Mouse (Mus musculus) c-Kit-negative CD71-positive TER-119-positive erythroid progenitor cells, embryonic 14.5 days (primary cell): ENCODE measurements around the gene Usf1.
A peak's percentile ranks its signal among the peaks of the same experiment; 100 is the strongest.

Experiments used
- DNase-seq: peaks from one replicate; pipeline ENCODE4 v3.0.0-alpha.2; 2013; ENCODE audit warnings: low read depth, low spot score

Gene Usf1

DNA sequence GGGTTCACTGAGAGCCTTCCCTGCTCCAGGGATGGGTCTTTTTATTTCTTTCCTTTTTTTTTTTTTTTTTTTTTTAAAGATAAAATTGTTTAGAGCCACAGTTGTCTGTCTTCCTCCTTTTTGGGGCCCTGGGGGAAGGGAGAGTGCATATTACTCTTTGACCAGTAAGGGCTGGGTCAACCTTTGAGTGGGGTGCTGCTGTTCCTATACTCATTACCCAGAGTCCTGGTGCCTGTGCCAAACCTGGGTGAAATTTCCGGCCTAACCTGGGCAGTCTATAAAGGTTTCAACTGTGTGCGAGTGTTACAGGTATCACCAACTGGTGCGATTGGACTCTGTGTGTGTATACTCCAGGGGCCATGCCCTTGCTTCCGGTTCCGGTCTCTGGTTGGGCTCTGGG lies 7.5 kb downstream of the Usf1 start, which contains the start of gene Tstd1:
Tstd1 (plus strand) TSS at position 213 of the 400 bp plus-strand sequence.
- no peak for DNase-seq

DNA sequence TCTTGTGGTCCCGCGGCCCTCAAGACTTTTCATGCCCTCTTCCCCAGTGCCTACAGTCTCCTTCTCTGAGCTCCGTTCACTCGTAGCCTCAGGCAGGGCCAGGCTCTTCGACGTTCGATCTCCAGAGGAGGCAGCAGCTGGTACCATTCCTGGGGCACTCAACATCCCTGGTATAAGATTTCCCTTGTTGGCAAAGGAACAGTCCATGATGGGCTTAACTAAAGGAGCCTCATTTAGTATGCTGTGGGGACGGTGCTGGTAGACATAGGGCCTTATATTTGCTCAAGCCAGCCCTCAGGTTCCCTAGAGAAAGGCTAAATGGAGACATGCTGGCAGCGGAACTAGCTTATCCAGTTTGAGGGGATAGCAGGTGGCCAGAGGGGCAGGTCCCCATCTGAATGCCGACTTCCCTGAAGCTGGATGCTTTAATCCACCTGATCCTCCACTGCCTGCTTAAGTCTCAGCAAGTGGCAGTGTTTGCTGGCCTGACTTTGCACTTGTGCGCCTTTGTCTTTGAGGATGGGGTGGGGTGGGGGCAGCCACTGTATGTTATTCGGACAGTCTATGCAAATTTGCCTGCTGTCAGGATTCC lies 8.3 kb downstream of the Usf1 start:
- DNase-seq: no peak

DNA sequence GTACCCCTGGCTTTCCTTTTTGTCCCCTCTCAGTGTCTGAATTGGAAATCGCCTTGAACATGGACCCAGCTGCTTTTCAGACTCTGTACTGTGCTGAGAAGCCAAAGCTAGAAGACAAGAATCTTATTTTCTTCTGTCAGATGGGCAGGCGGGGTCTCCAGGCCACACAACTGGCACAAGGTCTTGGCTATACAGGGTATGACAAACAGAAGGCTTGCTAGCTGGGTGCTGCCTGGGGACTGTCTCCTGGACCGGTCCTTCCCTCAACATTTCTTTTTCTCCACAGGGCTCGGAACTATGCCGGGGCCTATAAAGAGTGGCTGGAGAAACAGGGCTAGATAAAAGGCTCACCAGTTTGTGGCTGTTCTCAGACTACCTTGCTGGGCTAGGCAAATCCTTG lies 8.8 kb downstream of the Usf1 start:
- no peak for DNase-seq

DNA sequence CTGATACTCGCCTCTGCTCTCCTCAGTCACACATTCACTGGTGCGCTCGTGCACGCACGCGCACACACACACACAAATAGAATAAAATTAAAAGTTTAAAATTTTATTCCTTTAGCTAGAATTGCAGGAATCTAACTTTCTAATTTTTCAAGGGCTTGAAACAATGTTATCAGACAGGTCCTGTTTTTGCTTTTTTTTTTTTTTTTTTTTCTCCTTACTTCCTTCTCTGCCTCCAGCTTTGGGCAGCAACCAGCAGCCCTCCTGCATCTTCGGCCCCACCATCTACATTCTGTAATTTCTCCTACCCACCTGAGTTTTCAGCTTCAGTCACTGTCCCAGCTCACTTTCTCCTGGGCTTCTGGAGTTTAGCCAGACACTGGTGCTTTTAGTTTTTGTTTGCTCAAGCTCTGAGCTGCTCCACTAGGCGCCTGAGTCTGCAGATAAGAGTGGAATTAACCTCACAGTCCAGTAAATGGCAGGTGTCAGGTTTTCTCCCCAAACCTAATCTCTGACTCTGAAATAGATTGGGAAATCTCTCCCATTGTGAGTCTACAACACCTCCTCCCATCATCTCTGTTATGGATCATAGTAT lies 11.5 kb downstream of the Usf1 start:
- DNase-seq: no peak

DNA sequence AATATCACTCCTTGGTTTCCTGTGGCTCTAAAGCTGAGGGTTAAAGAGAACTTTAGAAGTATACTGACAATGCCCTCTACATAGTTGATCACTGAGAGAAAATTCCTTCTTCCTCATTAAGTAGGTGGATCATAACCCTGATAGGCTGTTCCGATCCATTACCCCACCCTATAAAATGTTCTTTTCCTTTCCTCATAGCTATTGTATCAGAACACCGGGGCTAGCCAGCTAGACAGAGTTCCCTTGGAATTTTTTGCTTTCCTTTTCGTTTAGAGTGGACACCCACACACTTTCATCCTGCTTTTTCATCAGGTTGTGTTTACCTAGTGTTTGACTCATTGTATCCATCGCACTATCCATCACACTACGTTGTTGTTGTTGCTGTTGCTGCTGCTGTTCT lies 13.5 kb downstream of the Usf1 start:
- no peak for DNase-seq

DNA sequence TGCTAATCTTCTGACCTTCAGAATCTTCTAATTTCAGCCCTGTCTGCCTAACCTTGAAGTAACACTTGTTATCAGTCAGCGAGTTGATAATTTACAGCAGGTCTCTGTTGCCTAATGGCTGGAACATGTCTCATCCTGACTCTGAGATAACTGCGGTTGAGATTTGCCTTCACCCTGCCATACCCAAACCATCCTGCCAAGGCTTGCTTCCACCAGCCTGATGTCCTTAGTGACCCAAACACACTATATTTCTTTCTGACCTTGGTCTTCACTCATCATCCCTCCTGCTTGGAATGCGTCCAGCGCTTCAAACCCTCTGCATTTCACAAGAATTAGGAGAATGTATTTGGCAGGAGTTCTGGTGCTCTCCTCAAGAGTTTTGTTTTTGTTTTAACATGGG lies 14.0 kb downstream of the Usf1 start:
- no peak for DNase-seq

DNA sequence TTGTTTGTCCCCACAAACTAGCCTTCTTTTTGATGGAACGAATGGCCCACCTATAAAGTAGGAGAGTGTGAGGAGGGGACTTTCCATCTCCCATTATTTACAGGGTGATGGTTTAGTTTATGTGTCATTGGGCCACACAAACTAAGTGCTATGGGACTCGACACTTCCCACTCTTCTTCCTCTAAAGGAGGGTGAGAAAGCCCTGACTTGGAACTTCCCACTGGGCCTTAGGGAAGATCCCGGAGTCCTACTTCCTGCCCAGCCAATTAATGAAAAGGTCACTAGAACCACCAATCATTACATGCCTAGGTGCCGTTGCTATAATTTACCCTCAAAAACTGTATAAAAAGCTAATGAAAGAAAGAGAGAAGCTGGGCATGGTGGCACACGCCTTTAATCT lies 21.0 kb downstream of the Usf1 start:
- no peak for DNase-seq

DNA sequence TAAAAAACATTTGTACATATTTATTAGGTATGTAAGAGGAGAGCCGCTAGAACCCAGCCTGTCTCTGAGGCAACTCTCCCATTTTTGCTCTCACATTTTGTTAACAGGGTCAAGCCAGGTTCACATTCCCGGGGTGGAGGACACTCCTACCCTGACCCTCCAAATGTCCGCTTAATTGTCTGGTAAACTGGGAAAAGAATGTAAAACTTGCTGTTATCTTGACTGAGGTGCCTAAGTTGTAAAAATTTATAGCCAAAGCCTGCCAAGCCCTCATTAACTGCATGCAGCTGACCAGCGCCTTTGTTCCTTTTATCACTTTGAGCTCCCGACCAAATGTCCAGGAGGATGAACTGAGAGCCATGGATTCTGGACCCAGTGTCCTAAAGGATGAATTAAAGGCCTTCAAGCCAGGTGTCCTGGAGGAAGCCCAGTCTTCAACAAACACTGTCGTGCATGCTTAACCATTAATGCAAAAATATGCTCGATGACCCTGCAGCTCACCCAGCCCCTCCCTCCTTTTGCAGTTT lies 24.2 kb downstream of the Usf1 start:
- DNase-seq: no peak

DNA sequence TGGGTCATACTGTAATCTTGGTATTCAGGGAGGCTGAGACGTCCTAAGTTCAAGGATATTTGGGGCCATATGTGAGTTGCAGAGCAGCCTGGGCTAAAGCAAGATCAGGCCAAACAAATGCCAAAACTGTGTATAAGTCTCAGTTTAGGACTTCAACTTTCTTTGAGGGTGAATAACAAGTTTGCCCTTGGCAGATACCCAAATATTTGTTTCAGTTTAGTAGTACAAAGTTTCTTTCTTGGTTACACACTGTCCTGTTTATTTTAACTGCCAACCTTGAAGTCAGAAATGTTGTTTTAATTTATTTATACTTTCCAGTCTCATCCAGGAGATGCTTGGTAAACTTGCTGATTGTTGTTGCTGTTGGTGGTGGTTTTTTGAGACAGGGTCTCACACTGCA lies 24.9 kb downstream of the Usf1 start:
- DNase-seq: no peak

DNA sequence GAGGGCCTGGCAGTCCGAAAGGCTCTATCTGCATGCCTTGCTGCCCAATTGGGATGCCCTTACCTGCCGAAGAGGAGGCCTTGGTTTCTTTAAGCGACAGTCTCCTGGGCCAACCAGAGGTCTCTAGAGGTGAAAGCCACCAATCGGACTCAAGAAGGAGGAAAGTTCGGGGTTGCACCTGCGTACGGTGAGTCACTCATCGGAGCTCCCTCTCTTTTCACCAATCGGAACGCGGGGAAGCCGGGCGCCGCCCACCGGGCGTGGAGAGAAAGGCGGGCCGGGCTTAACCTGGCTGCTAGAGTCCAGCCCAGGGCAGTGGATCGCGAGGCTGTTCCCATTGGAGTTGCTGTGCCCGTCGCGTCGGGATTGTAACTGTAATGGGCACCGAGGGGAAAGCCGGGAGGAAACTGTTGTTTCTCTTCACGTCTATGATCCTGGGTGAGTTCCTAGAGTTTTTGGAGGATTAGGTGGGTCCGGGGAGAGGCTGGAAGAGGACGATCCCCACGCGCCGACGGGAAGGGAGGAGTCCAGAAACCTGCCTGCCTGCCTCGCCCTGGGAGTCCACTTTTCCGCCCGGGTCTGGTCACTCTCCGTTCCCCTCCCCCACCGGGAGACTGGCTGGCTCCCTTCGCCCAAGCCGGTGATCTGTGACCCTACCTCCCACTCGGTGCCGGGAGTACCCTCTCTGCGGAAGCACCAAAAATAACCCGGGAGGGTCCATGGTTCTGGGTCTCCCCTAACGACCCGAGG lies 26.3 kb downstream of the Usf1 start, which contains the start of gene F11r:
F11r (plus strand) TSS at position 272 of the 750 bp plus-strand sequence.
- DNase-seq: peak; percentile 4

DNA sequence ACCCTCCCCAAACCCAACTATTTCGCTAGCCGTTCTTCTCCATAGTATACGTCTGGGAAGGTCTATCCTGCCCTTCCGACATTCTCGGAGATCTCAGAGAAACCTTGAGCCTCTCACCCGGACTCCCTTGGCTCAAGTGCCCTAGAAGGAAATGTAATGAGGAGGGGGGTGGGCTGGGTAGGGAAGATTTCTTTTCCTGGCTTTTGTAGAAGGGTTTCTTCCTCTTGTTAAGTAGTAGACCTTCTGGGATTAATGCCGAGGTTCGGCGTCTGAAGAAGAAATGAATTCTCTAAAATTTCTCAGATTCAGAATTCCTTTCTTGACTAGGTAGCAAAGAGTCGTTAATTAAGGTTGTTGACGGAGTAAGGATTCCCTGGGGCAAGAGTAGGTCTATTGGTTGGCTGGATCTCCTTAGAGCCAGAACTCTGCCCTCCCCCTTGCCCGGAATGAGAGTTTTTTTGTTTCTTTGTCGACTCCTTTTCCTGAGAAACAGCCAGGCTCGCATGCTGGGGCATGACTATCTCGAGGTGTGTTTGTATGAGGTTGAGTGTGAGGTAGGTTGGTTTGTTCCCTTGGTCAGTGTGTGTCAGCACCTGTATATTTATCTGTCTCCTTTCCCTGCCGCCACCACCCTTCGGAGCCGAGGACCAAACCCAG lies 27.0 kb downstream of the Usf1 start:
- DNase-seq: no peak

DNA sequence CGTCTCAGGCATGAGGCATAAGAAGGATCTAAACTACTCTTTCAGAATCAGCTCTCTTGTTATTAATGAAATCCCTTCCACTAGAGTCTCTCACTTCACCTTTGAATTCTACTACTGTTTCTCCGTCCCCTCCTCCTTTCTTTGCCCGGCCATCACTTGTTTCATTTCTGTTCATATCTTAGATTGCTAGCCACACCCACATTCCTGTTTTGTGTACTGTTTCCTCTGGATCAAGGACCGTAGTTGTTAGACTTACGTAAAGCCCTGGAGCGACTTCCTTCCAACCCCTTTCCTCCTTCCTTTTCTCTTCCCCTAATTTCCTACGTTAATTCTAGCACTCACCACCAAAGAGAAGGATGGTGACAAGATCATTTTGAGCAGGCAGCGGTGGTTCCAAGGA lies 28.0 kb downstream of the Usf1 start:
- no peak for DNase-seq

DNA sequence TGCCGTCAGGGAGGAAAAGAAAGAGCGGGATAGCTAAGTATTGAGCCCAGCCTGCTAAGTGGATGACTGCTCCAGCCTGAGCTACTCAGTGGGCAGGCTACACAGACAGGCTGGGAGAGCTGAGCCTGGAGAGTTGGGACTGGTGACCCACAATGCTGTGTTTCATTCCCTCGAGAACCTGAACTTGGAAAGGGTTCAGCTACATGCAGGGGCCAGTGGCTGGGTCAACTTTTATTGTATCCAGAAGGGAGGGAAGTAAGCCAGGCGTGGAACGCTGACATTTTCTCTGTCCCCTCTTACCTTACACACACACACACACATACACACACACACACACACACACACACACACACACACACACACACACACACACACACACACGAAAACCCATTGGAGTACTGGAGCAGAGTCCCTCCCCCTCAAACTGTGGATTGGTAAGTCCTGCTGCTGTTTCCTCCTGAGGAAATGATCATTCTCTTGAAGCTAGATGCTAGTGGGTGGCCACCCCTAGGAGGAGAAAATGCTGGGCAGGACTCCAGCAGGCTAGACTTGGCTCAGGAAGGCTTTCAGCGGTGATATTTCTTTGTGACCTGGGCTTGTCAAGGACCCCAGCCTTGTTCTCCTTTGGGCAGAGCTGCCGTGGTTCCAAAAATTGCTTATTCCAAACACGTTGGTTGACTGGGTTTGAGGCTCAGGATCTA lies 29.1 kb downstream of the Usf1 start:
- no peak for DNase-seq

DNA sequence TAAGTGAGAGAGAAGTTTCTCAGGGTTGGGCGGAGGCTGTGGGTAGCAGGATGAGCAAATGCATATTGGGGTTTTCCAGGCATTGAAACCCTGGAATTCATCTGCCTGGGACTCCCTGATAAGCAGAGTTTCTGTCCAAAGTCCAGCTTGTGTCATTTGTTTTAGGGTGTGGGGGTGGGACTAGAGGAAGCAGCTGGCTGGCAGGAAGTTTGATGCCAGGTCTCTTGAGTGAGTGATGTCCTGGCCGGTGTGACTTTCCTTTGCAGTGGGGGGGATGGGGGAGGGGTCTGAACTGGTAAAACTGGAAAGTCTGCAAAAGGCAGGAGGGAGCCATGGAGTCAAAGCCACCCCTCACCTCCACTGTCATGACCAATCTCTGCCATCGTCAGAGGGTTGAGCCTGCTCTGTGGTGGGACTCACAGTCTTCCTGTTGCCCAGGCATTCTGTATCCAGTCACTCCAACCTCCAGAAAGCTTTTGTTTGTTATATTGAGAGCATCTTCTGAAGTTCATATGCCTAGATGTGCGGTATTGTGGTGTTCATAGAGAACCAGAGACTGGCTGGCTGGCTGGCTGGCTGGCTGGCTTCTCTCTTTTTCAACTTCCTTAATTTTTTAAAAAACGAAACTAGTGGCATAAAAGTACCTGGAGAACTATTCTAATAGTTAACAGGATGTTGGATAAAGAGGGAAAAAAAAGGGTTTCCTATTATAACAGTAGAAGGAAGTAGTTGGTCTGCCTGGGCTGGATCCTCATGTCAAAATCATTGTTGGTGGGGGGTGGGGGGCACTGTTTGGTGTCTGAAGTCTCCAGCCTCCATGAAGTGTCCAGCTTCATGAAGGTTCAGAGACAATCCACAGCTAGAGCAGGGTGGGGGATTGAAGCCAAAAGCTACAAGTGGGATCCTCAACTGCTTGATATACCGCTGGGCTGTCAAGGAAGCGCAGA lies 30.6 kb downstream of the Usf1 start:
- DNase-seq: no peak

DNA sequence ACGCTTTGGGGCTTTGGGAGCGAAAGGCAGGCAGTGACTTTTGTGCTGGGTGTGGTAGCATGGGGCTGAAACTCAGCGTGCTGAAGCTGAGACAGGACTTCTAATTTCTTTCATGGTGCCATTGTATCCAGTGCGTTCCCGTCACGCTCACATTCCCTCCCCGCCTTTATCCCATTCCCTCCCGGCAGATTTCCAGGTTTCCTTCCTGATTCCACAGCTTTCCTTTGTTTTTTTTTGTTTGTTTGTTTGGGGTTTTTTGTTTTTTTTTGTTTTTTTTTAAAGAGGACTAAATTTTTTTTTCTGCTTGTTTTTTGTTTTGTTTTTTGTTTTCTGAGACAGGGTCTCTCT lies 31.3 kb downstream of the Usf1 start:
- no peak for DNase-seq

DNA sequence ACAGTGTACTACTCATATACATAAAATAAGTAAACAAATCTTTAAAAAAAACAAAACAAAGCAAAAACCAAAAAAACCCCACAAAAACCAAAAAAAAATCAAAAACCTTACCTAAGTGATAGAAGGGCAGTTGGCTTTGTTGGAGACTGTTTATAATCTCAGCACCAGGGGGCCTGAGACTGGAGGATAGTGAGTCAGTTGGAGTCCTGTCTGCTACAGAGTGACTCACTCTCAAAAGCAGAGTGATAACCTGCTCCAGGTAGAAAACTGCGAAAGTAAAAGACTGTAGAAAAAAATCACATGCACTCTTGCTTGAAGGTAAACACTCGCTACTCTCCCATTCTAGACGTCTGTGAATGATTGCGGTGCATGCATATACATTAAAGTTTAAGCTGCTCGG lies 33.9 kb downstream of the Usf1 start:
- no peak for DNase-seq

DNA sequence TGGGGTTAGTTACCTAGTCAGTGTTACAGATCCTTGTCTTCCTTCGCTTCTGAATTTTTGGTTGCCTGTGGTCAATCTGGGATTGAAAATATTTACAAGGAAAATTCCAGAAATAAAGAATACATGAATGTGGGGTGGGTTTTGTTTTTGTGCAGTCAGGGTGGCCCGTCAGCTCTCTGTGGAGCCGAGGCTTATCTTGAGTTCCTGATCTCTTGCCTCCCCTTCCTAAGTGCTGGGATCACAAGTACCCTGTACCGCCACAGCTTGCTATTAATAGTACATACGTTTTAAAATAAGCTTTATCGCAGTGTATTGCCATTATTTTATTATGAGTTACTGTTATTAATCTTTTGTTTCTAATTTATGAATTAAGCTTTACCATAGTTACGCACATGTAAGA lies 35.7 kb downstream of the Usf1 start:
- no peak for DNase-seq

DNA sequence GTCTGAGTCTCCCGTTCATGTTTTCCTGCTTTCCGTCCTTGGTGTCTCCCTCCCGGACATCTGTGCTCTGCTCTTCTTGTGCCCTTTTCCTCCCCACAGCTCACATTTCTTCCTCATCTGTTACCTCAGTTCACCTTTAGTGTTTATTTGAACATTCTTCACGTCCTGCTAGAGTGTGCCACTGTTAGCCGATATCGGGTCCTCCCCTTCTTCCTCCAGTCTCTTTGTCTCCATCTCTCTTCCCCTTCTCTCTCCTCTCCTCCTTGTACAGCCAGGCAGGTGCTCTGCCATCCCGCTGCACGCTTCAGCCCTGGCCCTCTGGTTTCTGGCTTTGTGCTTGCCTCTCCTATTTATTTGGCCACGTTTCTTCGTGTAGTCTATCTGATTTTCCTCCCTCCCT lies 36.6 kb downstream of the Usf1 start:
- no peak for DNase-seq

DNA sequence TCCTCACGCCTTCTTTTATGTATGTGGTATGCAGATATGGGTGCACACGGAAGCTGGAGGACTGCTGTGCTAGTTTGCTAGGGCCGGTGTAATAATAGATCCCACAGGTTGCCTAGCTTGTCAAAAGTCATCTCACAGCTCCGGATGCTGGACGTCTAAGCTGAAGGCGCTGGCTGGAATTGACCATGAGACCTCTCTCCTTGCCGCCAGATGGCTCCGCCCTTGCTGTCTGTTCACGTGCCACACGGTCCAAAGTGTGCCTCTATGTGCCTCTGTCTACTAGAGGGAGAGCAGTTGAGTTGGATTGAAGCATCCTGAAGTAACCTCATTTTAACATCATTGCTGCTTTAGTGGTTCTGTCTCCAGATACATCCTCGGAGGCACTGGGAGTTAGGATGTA lies 38.9 kb downstream of the Usf1 start:
- DNase-seq: no peak

DNA sequence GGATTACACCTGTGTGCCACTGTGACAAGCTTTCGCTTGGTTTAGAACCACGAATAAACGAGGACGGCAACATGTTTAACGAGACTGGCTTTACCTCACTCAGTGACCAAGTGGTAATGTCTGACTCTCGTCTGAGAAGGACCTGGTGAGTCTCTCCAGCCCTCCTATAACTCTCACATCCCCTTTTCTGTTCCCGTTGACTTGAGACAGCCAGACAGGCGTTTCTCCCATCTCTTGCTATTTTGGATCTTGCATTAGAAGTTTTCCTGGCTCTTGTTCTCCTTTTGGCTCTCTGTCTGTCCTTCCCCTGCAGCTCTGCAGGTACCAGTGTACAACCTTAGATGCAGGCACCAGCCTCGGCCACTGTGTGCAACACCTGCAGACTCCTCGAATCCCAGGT lies 39.9 kb downstream of the Usf1 start:
- DNase-seq: no peak

DNA sequence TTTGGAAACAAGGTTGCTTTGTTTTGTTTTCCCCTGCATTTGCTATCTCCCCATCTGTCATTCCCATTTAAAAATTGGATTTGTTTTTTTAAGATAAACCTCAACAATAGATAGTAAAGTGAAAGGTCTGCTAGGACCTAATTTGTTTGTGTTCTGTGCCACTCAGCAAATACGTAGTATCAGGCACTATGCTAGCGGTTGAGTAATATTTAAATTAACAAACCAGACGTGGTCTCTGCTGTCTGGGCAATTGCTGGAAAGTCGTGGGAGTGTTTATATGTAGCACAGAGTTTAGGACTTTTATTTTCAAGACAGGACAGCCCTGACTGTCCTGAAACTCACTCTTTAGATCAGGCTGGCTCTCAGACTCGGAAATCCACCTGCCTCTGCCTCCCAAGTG lies 41.4 kb downstream of the Usf1 start:
- DNase-seq: no peak
